Mouse (Mus musculus): ENCODE results near the gene Gnmt.

The Gnmt gene

GRCm38 (mm10) chr17:46742986-46743385 lies 14.0 kb upstream of the Gnmt start:
- in situ Hi-C loops (cut with MboI, MseI), result no loop called here

- in situ Hi-C loops (cut with MboI, MseI), result no loop called here
Measured at GRCm38 (mm10) chr17:46741305-46741704, 12.3 kb upstream of the Gnmt start.

- in situ Hi-C loops (cut with MboI, MseI), result no loop called here
Measured at GRCm38 (mm10) chr17:46736160-46736559, 7.2 kb upstream of the Gnmt start.

GRCm38 (mm10) chr17:46735287-46735686 lies 6.3 kb upstream of the Gnmt start:
- in situ Hi-C loops (cut with MboI, MseI), result no loop called here

GRCm38 (mm10) chr17:46734055-46734454 lies 5.1 kb upstream of the Gnmt start:
- in situ Hi-C loops (cut with MboI, MseI), result no loop called here

- in situ Hi-C loops (cut with MboI, MseI), result no loop called here
Measured at GRCm38 (mm10) chr17:46728496-46728895, 472 bp downstream of the Gnmt start.

GRCm38 (mm10) chr17:46728021-46728420 lies 947 bp downstream of the Gnmt start:
- in situ Hi-C loops (cut with MboI, MseI), result no loop called here

- in situ Hi-C loops (cut with MboI, MseI), result no loop called here
Measured at GRCm38 (mm10) chr17:46727271-46727670, 1.7 kb downstream of the Gnmt start.

- in situ Hi-C loops (cut with MboI, MseI), result no loop called here
Measured at GRCm38 (mm10) chr17:46725731-46726645, 3.0 kb downstream of the Gnmt start.

- in situ Hi-C loops (cut with MboI, MseI), result no loop called here
Measured at GRCm38 (mm10) chr17:46725273-46725672, 3.7 kb downstream of the Gnmt start.

GRCm38 (mm10) chr17:46724477-46725084 lies 4.4 kb downstream of the Gnmt start:
- in situ Hi-C loops (cut with MboI, MseI), result no loop called here

GRCm38 (mm10) chr17:46721077-46721476 lies 7.9 kb downstream of the Gnmt start:
- in situ Hi-C loops (cut with MboI, MseI), result no loop called here

GRCm38 (mm10) chr17:46714756-46715481 lies 14.0 kb downstream of the Gnmt start:
- in situ Hi-C loops (cut with MboI, MseI), result loop anchor here (10.0 kb wide), 1 partner anchor 170 kb away; no protein-coding TSS in a partner anchor

- in situ Hi-C loops (cut with MboI, MseI), result loop anchor here (10.0 kb wide), 1 partner anchor 171 kb away; no protein-coding TSS in a partner anchor
Measured at GRCm38 (mm10) chr17:46713849-46714248, 15.1 kb downstream of the Gnmt start.

- in situ Hi-C loops (cut with MboI, MseI), result loop anchor here (10.0 kb wide), 1 partner anchor 172 kb away; no protein-coding TSS in a partner anchor
Measured at GRCm38 (mm10) chr17:46712442-46712841, 16.5 kb downstream of the Gnmt start.

GRCm38 (mm10) chr17:46711612-46712271 lies 17.2 kb downstream of the Gnmt start:
- in situ Hi-C loops (cut with MboI, MseI), result loop anchor here (10.0 kb wide), 1 partner anchor 173 kb away; no protein-coding TSS in a partner anchor

GRCm38 (mm10) chr17:46710959-46711597 lies 17.9 kb downstream of the Gnmt start, which contains the start of gene Pex6:
Pex6 (plus strand) TSS chr17:46711463.
- in situ Hi-C loops (cut with MboI, MseI), result loop anchor here (10.0 kb wide), 1 partner anchor 174 kb away; no protein-coding TSS in a partner anchor

- in situ Hi-C loops (cut with MboI, MseI), result no loop called here
Measured at GRCm38 (mm10) chr17:46706375-46707089, 22.4 kb downstream of the Gnmt start.

GRCm38 (mm10) chr17:46704887-46705835 lies 23.8 kb downstream of the Gnmt start, which contains the start of gene Ppp2r5d:
Ppp2r5d (minus strand) TSS chr17:46705111.
- in situ Hi-C loops (cut with MboI, MseI), result no loop called here

All from T-helper 1 cell (primary cell).